Mouse (Mus musculus) limb, embryonic 11.5 days (tissue): ENCODE measurements at regions not wholly inside any gene's neighbourhood (a gene's known extent, or its start where the extent isn't known, plus 50 kb on each side); places are given as distances from the start of the nearest gene placed in this dataset.

Source experiments
- ATAC-seq: fragments of 200-750 bp; cut with Nextera tagmentation; 2 replicates; pipeline ENCODE4 v1.8.0; 2017; ENCODE audit warnings: low read depth; ENCODE audit not compliant: insufficient number of reproducible peaks, low FRiP score, low TSS enrichment
- DNase-seq: peaks from one replicate; pipeline ENCODE4 v3.0.0-alpha.2; 2015; ENCODE audit warnings: low spot score
- H3K27ac ChIP-seq: fragments of 300-500 bp; sonication (generic); replicated peaks from 2 replicates; pipeline ENCODE4 v1.5.1; 2014; ENCODE audit warnings: low read depth, mild to moderate bottlenecking, low read length
- H3K27me3 ChIP-seq: fragments of 300-500 bp; sonication (generic); 2 replicates; pipeline ENCODE4 v1.6.1; 2014; ENCODE audit warnings: mild to moderate bottlenecking, low read length, mixed read lengths; ENCODE audit not compliant: control insufficient read depth, insufficient read depth
- H3K36me3 ChIP-seq: fragments of 300-500 bp; sonication (generic); 2 replicates; pipeline ENCODE4 v1.6.1; 2014; ENCODE audit warnings: mild to moderate bottlenecking, low read length, moderate library complexity, mixed read lengths; ENCODE audit not compliant: control insufficient read depth, insufficient read depth
- H3K4me1 ChIP-seq: fragments of 300-500 bp; sonication (generic); 2 replicates; pipeline ENCODE4 v1.6.1; 2014; ENCODE audit warnings: low read length, mixed read lengths; ENCODE audit not compliant: control insufficient read depth, insufficient read depth
- H3K4me2 ChIP-seq: fragments of 300-500 bp; sonication (generic); 2 replicates; pipeline ENCODE4 v1.6.1; 2014; ENCODE audit warnings: low read depth, mild to moderate bottlenecking, moderate library complexity; ENCODE audit not compliant: severe bottlenecking
- H3K4me3 ChIP-seq: fragments of 300-500 bp; sonication (generic); 2 replicates; pipeline ENCODE4 v1.5.1; 2014; ENCODE audit warnings: low read depth, low read length
- H3K9ac ChIP-seq: fragments of 300-500 bp; sonication (generic); 2 replicates; pipeline ENCODE4 v1.6.1; 2014; ENCODE audit warnings: mild to moderate bottlenecking, low read length
- H3K9me3 ChIP-seq: fragments of 300-500 bp; sonication (generic); 2 replicates; pipeline ENCODE4 v1.6.1; 2016; ENCODE audit warnings: low read length; ENCODE audit not compliant: control insufficient read depth
- WGBS: fragments of 180-500 bp; shearing (Covaris S2); extraction: QIAGEN DNeasy Blood & Tissue Kit; methylation state at CpG from one replicate; pipeline ENCODE4 v1.1.7; 2014; 5-methylcytosine and 5-hydroxymethylcytosine counted together

- 64% methylated on average over 10 of the region's 10 CpGs for WGBS
- DNase-seq (no peak), ATAC-seq (no peak)
- Histone ChIP-seq H3K27ac (no peak overlapping the region), H3K4me2 (no peak overlapping the region), H3K4me3 (no peak overlapping the region), H3K36me3 (no peaks in the 10 kb centered on the region), H3K27me3 (no peaks in the 10 kb centered on the region), H3K9ac (no peak overlapping the region), H3K9me3 (no peaks in the 10 kb centered on the region), H3K4me1 (peaks cover 21% of the 10 kb centered on the region)
These were observed 69.1 kb upstream of the Serp2 start for GRCm38 (mm10) chr14:76625589-76626368.

GRCm38 (mm10) chr14:76624626-76625378, 68.1 kb upstream of the Serp2 start:
- Histone ChIP-seq H3K36me3 (no peaks in the 10 kb centered on the region), H3K9me3 (no peaks in the 10 kb centered on the region), H3K9ac (no peak overlapping the region), H3K4me1 (peaks cover 21% of the 10 kb centered on the region), H3K4me2 (no peak overlapping the region), H3K4me3 (no peak overlapping the region), H3K27me3 (no peaks in the 10 kb centered on the region), H3K27ac (peak overlapping the region; percentile 21; the same call in 1 of the 2 replicates)
- DNase-seq (no peak), ATAC-seq (no peak)
- 82% methylated on average over 7 of the region's 7 CpGs for WGBS

DNA sequence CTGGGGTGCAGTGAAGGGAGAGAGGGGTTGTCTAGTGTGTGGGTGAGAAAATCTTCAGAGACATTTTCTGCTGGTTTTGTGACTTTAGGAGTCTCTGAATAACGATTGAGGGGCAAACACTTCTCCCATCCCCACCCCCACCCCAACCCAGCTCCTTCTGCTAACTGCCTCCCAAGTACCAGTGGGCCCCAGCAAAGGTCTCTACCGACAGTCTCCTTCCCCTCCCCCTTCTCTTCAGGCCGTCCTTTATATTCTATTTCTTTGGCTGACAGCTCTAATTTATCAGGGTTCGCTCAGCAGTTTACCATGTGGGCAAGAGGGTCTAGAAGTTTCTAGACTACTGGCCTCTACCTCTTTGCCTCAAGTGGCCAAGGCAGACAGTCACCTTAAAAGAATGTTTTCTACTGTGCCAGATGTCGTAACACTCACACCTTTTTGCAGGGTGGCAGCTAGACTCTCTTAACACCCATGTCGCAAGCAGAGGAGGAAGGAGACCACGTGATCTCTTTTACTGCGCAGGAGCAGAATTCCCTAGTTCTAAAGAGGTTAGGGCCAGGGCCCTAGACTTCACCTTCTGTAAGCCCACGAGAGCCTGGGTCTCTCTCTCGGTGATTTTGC, 66.8 kb upstream of the Serp2 start:
- ATAC-seq (peak; percentile 55), DNase-seq (peak; percentile 58)
- Histone ChIP-seq H3K27ac (peak overlapping the region; percentile 93), H3K36me3 (no peaks in the 10 kb centered on the region), H3K4me2 (peak overlapping the region; percentile 14; the same call in 1 of the 2 replicates), H3K4me1 (peaks cover 28% of the 10 kb centered on the region), H3K9ac (no peak overlapping the region; the same call in 1 of the 2 replicates), H3K4me3 (no peak overlapping the region), H3K9me3 (no peaks in the 10 kb centered on the region), H3K27me3 (no peaks in the 10 kb centered on the region)
- WGBS: 9% methylated on average over 10 of the region's 10 CpGs

DNA sequence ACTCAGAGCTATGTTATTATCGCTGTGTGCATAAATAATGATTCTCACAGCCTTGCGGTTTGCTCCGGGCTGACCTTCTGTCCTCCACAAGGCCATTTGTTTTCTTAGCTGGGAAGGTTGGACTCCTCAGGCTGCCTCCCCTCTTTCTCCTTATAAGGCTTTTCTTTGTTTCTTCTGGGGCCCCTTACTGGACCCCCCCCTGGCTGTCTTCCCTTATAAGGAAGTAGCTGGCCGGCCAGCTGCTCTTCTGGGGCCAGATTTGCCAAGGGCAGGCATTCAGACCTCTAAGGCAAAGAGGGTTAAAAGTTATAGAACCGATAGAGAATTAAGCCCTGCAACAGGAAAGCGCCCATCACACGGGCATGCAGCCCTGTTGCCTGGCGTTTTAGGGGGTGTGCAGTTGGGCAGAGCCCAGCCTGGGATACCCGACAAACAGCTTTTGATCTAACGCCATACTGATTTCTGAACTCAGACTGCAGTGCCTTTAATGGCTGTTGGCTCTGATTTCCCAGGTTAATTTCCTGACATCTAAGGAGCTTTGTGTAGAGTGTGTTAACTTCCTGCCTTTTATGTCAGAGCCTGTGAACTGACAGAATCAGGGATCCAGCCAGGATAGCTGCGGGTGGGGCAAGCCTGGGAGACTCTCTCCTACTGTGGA, 66.1 kb upstream of the Serp2 start:
- peak; percentile 76 for DNase-seq

GRCm38 (mm10) chr14:76619038-76619409, 62.3 kb upstream of the Serp2 start:
- DNase-seq (no peak), ATAC-seq (no peak)
- 74% methylated on average over 7 of the region's 7 CpGs for WGBS
- no peak overlapping the region for H3K9ac ChIP-seq
- no peak overlapping the region for H3K4me2 ChIP-seq
- no peaks in the 10 kb centered on the region for H3K27me3 ChIP-seq
- H3K4me3 ChIP-seq: no peak overlapping the region
- peaks cover 20% of the 10 kb centered on the region for H3K4me1 ChIP-seq
- no peak overlapping the region for H3K27ac ChIP-seq
- no peaks in the 10 kb centered on the region for H3K9me3 ChIP-seq
- H3K36me3 ChIP-seq: no peaks in the 10 kb centered on the region

More for the DNA sequence above, 66.1 kb upstream of the Serp2 start:
- WGBS: 3% methylated on average over 11 of the region's 11 CpGs
- H3K4me1 ChIP-seq: peaks cover 30% of the 10 kb centered on the region
- 0 out of 2 replicates have a peak, but pooled peaks have one; percentile 29 for ATAC-seq
- H3K27me3 ChIP-seq: no peaks in the 10 kb centered on the region
- H3K36me3 ChIP-seq: no peaks in the 10 kb centered on the region
- no peak overlapping the region for H3K4me3 ChIP-seq
- H3K4me2 ChIP-seq: peak overlapping the region; percentile 18; the same call in 1 of the 2 replicates
- H3K27ac ChIP-seq: peak overlapping the region; percentile 93
- peak overlapping the region; percentile 43 for H3K9ac ChIP-seq
- no peaks in the 10 kb centered on the region for H3K9me3 ChIP-seq

- Histone ChIP-seq H3K4me2 (no peak overlapping the region), H3K27ac (peak overlapping the region; percentile 18; the same call in 1 of the 2 replicates), H3K9me3 (no peaks in the 10 kb centered on the region), H3K36me3 (no peaks in the 10 kb centered on the region), H3K27me3 (no peaks in the 10 kb centered on the region), H3K4me3 (no peak overlapping the region), H3K4me1 (peaks cover 19% of the 10 kb centered on the region), H3K9ac (no peak overlapping the region)
- DNase-seq (no peak), ATAC-seq (no peak)
- WGBS: 40% methylated on average over 14 of the region's 14 CpGs
These were observed 61.8 kb upstream of the Serp2 start for GRCm38 (mm10) chr14:76618331-76619037.

DNA sequence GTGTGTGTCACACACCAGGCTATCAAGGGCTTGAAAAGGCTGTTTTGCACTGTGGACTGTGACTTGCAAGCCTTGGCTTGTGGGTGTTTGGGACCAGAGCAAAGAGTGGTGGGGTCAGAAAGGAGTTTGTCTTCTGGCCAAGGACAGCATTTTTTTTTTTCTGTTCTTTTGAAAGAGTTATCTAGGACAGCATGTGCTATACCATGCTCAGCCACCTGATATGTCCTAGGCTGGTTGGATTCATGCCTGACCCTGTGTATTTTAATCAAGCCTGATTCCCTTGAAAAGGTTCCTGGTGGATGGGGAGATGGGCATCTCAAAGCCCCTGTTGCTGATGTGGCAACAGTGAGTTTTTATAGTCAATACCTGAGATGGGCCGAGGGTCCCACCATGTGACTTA, 61.2 kb upstream of the Serp2 start:
- ATAC-seq (no peak), DNase-seq (no peak)
- H3K27me3 ChIP-seq: no peaks in the 10 kb centered on the region
- H3K4me1 ChIP-seq: peaks cover 15% of the 10 kb centered on the region
- no peaks in the 10 kb centered on the region for H3K36me3 ChIP-seq
- no peaks in the 10 kb centered on the region for H3K9me3 ChIP-seq
- 91% methylated on average over 1 of the region's 1 CpGs for WGBS
- no peak overlapping the region for H3K4me3 ChIP-seq
- H3K9ac ChIP-seq: no peak overlapping the region
- no peak overlapping the region for H3K4me2 ChIP-seq
- H3K27ac ChIP-seq: peak overlapping the region; percentile 18; the same call in 1 of the 2 replicates
